Mouse (Mus musculus): ENCODE data around the gene Ubqln4.

GRCm38 (mm10) chr3:88585769-88586168 lies 32.2 kb downstream of the Ubqln4 start:
- TF ChIP-seq CTCF (IDR thresholded peaks at IDR 0.05; ENCODE audit: insufficient read depth, low read depth, low read length) = no peak
- no peak for TF ChIP-seq POLR2A (IDR thresholded peaks at IDR 0.05; ENCODE audit: insufficient read depth, low read depth, low read length)
